Mouse (Mus musculus) left cerebral cortex, postnatal 14 days (tissue): ENCODE measurements around the gene Tro. TPM values are rescaled to one million over a fixed set of nuclear protein-coding genes. Genes with fewer than 3 reads are reported as not detected.

Source experiments
- DNase-seq, 2 experiments: peaks; one replicate each; pipeline ENCODE4 v3.0.0; 2021 to 2022; ENCODE audit warnings: low spot score in 2 of 2, mixed read lengths in 1 of 2
- intact Hi-C: fragments of 180-260 bp; cut with DNase I; formaldehyde crosslinking; loops from one replicate; pipeline ENCODE4 v1.15.1; 2025
- long read RNA-seq, 2 experiments: library from polyadenylated mRNA; stranded (forward); transcript quantifications; one replicate each; pipeline ENCODE4 v2.0.0; 2021
- total RNA-seq, 2 experiments: library from RNA; stranded (reverse); gene quantifications; 2 replicates each; pipeline ENCODE4 v1.2.3; 2021

Gene Tro
- total RNA-seq, result 100 to 1,000 TPM; 140 to 147 TPM
- long read RNA-seq, experiment 1, partial matches to known transcripts, result 18 of 47 reads
- long read RNA-seq, experiment 1, other reads (novel, unspliced or antisense), result 29 of 47 reads
- long read RNA-seq, experiment 2, full-length matches to known transcripts, result 3 of 43 reads
- long read RNA-seq, experiment 2, partial matches to known transcripts, result 25 of 43 reads
- long read RNA-seq, experiment 2, other reads (novel, unspliced or antisense), result 15 of 43 reads

DNA sequence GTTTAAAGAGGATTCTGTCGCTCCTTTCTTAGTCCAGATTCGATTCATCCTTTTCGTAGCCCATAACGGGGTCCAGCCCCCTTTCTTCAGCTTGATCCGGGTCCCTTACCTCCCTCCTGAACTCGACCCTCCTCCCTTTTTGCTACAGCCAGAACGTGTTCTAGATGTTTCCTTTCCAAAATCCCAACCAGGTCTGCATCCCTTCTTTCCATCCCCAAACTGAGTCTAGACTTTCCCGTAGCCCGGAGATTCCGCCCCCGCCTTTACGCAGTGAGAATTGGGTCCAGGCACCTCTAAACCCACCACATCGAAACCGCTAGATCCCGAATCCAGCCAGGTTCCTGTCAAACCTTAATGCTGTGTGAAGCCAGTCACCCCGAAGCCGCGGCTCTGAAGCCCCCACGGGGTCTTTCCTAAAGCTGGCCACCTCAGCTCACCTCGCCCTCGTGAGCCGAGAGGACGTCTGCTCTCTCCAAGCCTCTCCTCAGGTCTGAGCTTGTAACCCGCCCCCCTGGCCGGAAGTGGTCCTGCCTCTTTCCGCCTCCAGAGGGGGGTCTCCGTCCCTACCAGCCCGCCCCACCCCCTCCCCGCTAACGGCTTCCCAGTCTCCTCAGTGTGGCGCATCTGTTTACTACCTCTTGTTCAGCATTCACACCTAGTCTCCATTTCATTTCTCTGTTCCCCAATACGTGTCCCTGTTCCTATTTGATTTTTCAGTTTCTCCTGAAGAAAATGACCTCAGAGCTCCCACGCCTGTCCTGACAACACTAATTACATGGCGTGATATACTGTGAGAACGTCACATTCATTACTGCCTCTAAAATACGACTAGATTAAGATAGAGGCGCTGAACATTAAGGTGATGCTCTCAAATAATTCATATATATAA lies at the start of gene Tro:
TSS of gene Tro (minus strand) at position 676 of the 889 bp plus-strand sequence.
- intact Hi-C loops, result loop anchor here (5.0 to 10.0 kb wide), 2 partner anchors 145 to 328 kb away; no protein-coding TSS in a partner anchor

DNA sequence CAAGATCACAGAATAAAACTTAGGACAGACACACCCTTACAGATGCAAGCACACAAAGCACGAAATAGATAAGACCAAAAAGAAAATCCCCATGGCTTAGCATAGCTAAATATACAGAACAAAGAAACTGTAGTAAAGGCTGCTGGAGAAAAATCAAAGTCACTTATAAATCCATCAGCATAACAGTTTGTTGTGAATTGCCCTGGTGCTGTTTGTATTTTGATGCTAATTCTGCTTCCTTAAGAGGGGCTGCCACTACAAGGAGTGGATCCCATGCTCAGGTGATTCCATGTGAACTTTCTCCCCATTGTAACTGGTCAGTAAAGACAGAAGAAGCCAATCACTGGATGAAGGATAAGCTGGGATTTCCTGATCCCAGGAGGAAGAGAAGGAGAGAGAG lies 20.1 kb upstream of the Tro start:
- intact Hi-C loops, result no loop called here

More for the DNA sequence above, at the start of gene Tro:
- peak in 1 of 2 experiments; percentile 43 for DNase-seq

DNA sequence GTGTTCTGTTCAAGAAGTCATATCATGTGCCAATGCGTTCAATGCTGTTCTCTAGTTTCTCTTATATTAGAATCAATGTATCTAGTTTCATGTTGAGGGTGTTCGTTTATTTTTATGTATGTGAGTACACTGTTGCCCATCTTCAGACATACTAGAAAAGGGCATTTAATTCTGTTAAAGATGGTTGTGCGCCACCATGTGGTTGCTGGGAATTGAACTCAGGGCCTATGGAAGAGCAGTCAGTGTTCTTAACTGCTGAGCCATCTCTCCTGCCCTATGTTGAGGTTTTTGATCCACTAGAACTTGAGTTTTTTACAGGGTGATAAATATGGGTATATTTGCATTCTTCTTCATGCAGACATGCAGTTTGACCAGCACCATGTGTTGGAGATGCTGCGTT lies 5.4 kb upstream of the Tro start:
- DNase-seq, result no peak
- intact Hi-C loops, result no loop called here

More for the DNA sequence above, 20.1 kb upstream of the Tro start:
- DNase-seq, result no peak

GRCm38 (mm10) chrX:150657797-150658118 lies 375 bp upstream of the Tro start:
- DNase-seq, result no peak
- intact Hi-C loops, result loop anchor here (5.0 to 10.0 kb wide), 2 partner anchors 145 to 327 kb away; no protein-coding TSS in a partner anchor

GRCm38 (mm10) chrX:150656122-150656907 lies 1.1 kb downstream of the Tro start:
- intact Hi-C loops, result loop anchor here (5.0 to 10.0 kb wide), 2 partner anchors 144 to 328 kb away; no protein-coding TSS in a partner anchor
- DNase-seq, result peak; percentile 65

GRCm38 (mm10) chrX:150636421-150636820 lies 21.0 kb downstream of the Tro start:
- intact Hi-C loops, result no loop called here
- no peak for DNase-seq

- intact Hi-C loops, result no loop called here
- no peak for DNase-seq
Measured at GRCm38 (mm10) chrX:150598882-150599281, 58.5 kb downstream of the Tro start.

Other genes with a start within 250 kb of the Tro start
- 10 to 100 TPM; 45.2 to 45.8 TPM for gene Tmem29, start 198.4 kb downstream of the Tro start, total RNA-seq
- 10 to 100 TPM; 12.7 to 13.4 TPM for gene Alas2, start 110.2 kb downstream of the Tro start, total RNA-seq
- gene Pfkfb1, start 69.4 kb downstream of the Tro start, total RNA-seq, result 1 to 10 TPM; 1.8 to 2.1 TPM
- gene Apex2, start 67.7 kb downstream of the Tro start, total RNA-seq, result 10 to 100 TPM; 13.7 to 16.2 TPM
- 10 to 100 TPM; 52.2 to 54.6 TPM for gene Maged2, start 156.8 kb upstream of the Tro start, total RNA-seq